Mouse (Mus musculus): ENCODE results near the gene Fcho2. TPM values are rescaled to one million over a fixed set of nuclear protein-coding genes. Genes with fewer than 3 reads are reported as not detected.
"Not testable (repeated sequence)": the region's sequence is repeated elsewhere in the genome, so short reads cannot be mapped to it uniquely, and the experiment has no call there.

The Fcho2 gene
- 10 to 100 TPM; 31.9 to 34.8 TPM for total RNA-seq (2021)

DNA sequence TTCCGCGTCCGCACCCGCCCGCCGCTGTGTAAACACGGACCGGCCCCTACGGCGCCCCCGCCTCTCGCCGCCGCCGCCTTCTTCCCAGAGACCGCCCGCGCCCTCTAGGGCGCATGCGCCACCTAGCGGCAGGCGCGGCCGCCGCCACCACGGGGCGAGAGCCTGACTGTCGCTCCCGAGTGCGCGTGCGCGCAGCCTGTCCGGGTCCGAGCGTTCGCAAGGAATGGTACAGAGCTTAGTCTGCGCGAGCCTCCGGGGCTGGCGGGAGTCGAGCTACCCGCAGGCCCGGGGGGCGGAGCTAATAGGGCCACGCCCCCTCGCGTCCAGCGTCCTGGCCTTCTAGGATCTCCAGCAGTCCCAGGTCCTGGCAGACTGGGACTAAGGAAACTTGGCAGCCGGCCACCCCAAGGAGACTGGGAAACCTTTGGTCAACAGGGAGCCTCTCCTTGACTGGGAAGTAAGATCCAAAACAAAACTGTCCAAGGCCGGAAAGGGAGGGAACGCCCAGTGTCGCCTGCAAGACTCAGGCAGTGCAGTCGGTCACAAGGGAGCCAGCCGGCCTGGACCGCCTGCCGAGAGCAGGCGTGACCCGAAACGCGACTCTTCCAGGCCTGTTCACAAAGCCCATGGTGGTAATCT is at the start of gene Fcho2:
Fcho2 (minus strand) TSS at position 303 of the 639 bp plus-strand sequence.
- intact Hi-C loops (cut with DNase I) = no loop called here
- peak; percentile 93 to 98 for DNase-seq (ENCODE audit: extremely low spot score in 1 of 2, low spot score in 2 of 2)

DNA sequence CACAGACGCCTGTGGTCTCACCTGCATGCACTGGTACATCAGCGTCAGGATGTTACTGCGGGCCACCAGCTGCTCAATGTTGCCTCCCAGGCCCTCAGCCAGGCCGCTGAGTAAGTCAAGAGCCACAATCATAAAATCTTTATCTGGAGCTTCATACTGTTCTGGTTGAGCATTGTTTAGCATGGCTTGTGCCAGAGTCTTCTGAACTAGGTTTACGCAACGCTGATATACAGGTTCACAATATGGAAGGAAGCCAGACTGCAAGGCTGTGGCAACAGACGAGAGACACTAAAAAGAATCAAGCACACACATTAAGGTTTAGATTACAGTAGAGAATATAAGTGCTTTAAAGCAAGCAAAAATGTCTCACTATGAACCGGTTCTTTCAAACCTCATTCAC is 40.0 kb upstream of the Fcho2 start:
- DNase-seq (ENCODE audit: extremely low spot score in 1 of 2, low spot score in 2 of 2) = no peak
- intact Hi-C loops (cut with DNase I) = loop anchor here (5.0 kb wide), 1 partner anchor 477 kb away; no protein-coding TSS in a partner anchor

DNA sequence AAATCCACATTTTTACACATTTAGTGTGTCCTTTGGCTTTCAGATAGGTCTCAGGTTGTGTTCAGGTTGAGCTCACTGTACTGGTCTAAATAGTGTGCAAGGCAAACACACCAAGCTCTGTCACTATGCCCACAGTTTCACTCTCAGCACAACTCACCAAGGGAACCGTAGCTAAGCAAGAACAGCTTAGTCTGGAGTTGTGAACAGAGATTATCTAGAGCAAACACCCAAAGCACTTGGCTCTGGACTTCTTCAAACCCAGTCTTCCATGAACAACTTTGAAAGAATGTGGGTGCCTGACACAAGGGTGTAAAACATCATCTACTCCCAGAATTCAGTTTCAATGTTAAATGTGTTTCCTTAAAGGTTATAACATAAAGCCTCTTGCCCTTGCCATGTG is 30.5 kb upstream of the Fcho2 start:
- no peak for DNase-seq (ENCODE audit: extremely low spot score in 1 of 2, low spot score in 2 of 2)
- intact Hi-C loops (cut with DNase I) = no loop called here

DNA sequence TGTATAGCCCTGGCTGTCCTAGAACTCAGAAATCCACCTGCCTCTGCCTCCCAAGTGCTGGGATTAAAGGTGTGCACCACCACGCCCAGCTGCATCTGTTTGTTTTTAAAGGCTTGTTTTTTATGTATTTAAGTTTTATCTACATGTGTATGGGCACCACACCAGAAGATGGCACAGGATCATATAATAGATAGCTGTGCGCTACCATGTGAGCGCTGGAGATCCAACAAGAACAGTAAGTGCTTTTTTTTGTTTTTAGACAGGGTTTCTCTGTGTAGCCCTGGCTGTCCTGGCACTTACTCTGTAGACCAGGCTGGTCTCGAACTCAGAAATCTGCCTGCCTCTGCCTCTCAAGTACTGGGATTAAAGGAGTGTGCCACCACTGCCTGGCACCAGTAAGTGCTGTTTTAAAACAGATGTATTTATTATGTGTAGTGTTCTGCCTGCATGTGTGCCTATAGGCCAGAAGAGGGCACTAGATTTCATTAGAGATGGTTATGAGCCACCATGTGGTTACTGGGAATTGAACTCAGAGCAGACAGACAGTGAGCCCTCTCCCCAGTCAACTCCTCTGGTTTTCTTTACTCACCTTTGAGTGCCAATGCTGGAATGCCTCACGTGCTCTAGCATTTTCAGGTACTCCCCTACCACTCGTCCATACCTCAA is 21.3 kb upstream of the Fcho2 start:
- no peak for DNase-seq (ENCODE audit: extremely low spot score in 1 of 2, low spot score in 2 of 2)
- intact Hi-C loops (cut with DNase I) = no loop called here

DNA sequence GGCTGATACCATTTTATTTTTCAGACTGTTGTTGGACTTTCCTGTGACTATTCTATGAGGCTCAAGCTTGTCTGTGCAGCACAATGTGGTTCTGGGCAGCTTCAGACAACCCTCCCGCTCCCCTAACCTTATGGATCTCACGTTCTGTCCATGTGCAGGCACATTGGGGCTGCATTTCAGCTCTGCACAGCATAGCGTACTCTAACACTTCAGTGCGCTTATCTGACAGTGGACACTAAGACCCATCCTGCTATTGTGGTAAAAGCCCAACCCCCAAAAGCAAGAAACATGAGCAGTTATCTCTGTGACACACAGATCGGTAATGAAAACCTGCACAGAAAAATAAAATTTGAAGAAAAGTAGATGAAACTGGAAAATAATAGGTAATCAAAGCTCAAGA is 20.5 kb upstream of the Fcho2 start:
- DNase-seq (ENCODE audit: extremely low spot score in 1 of 2, low spot score in 2 of 2) = no peak
- intact Hi-C loops (cut with DNase I) = no loop called here

DNA sequence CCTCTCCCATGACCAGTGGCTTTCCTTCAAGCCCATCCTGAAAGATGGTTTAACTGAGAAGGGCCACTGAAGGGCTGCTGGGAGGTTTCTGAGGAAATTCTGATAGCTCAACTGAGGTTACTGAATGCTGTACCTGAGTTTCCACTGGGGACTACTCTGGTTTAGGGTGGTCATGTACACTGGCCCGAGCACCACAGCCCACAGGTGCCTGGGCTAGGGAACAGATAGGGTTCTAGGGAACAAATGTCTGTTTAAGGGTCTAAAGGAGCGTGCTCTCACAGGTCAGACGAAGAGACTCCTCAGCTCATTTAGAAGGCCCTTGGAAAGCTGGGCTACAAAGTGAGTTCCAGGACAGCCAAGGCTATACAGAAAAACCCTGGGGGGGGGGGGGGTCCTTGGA is 19.5 kb upstream of the Fcho2 start:
- intact Hi-C loops (cut with DNase I) = no loop called here
- DNase-seq (ENCODE audit: extremely low spot score in 1 of 2, low spot score in 2 of 2) = no peak

DNA sequence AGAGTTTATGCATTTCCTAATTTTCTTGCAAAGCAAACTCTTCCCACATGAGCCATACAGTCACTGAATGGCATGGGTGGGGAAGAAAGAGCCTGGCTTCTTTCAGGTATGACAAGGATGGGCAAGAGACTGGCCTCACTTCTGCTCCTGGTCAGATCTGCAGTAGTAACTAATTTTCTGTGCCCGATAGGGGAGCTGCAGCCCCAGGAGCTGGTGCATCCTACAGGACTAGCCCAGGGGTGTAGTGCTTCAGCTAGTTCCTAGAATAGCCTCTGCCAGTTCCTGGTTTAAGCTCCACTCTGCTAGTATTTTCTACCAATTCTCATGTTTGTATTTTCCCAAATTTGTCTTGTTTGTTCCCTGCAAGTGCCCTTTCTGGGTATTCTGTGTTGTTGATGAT is 18.9 kb upstream of the Fcho2 start:
- DNase-seq (ENCODE audit: extremely low spot score in 1 of 2, low spot score in 2 of 2) = peak in 1 of 2 experiments; percentile 41
- intact Hi-C loops (cut with DNase I) = no loop called here

DNA sequence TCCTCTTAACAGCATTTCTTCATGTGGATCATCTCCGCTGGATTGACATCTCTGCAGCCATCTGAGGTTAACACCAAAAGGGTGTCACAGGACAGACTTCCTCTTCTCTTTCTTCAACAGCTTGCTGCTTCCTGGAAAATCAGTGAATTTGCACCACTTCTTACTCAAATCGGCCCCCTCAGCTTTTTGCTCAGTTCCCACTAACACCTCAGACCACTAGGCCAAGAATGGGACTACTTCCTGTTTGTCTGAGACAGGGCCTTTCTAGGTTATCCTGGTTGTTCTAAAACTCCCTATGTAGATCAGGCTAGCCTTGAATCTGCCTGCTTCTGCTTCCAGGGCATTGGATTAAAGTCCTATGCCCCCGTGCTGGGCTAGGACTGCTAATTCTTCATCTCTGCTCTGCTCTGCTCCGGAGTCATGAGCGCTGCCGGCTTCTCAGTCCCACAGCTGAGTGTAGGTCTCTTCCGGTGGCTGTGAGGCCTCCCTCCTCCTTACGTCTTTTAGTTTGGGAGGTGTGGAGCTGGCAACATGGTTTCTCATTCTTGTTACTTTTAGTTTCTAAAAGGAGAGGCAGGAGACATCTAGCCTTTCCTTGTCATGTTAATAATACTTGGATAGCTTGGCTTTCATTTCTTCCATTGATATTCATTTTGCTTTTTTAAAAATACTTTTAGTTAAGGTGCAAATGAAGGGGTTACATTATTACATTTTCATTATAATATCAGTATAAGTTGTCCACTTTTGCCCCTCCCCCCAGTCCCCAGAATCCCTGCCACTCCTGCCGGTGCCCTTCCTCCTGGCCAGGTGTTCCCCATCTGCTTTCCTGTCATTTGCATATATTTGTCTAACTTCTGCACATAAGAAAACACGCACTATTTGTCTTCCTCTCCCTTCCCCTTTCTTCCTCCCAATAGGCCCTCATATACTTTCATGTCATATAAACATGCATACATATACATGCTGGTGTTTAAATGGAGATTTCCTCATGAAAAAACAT is 17.5 kb upstream of the Fcho2 start:
- intact Hi-C loops (cut with DNase I) = no loop called here

DNA sequence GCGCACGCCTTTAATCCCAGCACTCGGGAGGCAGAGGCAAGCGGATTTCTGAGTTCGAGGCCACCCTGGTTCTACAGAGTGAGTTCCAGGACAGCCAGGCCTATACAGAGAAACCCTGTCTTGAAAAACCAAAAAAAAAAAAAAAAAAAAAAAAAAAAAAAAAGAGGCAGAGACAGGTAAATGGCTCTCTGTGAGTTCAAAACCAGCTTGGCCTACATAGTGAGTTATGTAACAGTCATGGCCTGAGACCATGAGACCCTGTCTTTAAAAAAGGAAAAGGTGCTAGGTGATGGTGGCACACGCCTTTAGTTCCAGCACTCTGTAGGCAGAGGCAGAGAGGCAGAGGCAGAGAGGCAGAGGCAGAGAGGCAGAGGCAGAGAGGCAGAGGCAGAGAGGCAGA is 13.8 kb upstream of the Fcho2 start:
- DNase-seq (ENCODE audit: extremely low spot score in 1 of 2, low spot score in 2 of 2); intact Hi-C loops (cut with DNase I): not testable (repeated sequence)

More for the DNA sequence above, 17.5 kb upstream of the Fcho2 start:
- DNase-seq (ENCODE audit: extremely low spot score in 1 of 2, low spot score in 2 of 2) = no peak

DNA sequence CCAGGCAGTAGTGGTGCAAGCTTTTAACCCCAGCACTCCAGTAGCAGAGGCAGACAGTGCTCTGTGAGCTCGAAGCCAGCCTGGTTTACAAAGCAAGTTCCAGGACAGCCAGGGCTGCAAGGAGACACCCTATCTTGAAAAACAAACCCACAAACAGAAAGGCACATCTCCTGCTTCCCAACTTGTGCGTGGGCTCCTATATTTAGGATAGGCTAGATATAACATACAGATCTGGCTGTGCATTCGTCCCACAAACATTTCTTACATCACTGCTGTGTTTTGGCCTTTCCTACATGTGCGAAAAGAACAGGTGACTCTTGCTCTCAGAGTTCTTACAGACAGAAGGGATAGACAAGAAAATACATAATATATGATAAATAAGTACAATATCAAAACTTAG is 10.3 kb upstream of the Fcho2 start:
- no peak for DNase-seq (ENCODE audit: extremely low spot score in 1 of 2, low spot score in 2 of 2)
- intact Hi-C loops (cut with DNase I) = no loop called here

DNA sequence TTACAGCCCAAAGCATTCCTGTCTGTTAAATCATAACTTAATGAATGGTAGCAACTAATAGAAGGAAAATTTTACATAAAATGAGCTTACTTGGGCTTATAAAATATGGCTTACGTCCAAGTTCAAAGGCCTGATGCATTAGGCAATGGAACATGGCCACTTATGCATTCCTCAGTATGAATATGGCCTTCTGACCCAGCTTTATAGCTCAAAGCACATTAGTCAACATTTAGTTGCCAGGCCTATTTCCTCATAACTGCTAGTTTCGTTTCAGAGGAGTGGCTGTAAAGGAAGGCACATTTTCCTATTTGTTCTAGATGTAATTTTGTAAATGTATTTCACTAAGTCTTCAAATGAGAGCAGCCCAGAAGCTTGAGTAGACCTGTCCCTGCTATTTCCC is 3.8 kb upstream of the Fcho2 start:
- intact Hi-C loops (cut with DNase I) = no loop called here

DNA sequence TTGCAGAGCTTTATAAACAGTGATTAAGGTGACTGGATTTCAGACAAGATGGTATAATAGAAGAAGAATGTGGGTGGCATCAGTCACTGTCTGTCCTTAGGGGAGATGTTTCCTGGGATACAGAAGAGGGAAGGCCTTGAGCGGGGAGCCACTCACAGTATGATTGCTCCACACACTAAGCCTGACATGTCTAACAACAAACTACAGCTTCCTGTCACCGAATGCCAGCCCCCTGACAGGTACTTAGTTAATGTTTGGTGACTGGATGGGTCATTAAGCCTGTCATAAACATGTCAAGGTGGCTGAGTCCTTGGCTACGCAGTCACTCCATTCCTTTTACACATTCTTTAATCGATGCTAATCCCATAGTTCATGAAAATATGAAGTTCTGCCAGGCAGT is 3.0 kb upstream of the Fcho2 start:
- intact Hi-C loops (cut with DNase I) = no loop called here

More for the DNA sequence above, 3.8 kb upstream of the Fcho2 start:
- DNase-seq (ENCODE audit: extremely low spot score in 1 of 2, low spot score in 2 of 2) = no peak

DNA sequence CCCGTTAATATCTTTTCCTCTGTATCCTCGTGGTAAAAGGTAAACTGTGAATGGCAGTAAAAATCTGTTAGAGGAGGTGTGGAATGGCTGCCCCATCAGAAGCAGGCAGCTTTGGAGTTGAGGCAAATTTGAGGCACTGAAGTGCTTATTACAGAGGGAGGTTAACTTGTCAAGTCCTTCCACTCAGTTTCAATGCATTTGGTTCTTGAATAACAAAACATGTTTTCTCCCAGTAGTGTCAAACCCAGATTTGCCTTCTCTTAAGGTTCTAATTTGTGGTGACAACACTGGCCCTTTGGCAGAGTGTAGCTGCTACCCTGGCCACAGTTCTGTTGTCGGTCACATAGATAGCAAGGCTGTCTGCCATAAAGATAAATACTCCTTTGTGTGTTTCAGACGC is 2.5 kb upstream of the Fcho2 start:
- intact Hi-C loops (cut with DNase I) = no loop called here
- DNase-seq (ENCODE audit: extremely low spot score in 1 of 2, low spot score in 2 of 2) = no peak

More for the DNA sequence above, 3.0 kb upstream of the Fcho2 start:
- no peak for DNase-seq (ENCODE audit: extremely low spot score in 1 of 2, low spot score in 2 of 2)

DNA sequence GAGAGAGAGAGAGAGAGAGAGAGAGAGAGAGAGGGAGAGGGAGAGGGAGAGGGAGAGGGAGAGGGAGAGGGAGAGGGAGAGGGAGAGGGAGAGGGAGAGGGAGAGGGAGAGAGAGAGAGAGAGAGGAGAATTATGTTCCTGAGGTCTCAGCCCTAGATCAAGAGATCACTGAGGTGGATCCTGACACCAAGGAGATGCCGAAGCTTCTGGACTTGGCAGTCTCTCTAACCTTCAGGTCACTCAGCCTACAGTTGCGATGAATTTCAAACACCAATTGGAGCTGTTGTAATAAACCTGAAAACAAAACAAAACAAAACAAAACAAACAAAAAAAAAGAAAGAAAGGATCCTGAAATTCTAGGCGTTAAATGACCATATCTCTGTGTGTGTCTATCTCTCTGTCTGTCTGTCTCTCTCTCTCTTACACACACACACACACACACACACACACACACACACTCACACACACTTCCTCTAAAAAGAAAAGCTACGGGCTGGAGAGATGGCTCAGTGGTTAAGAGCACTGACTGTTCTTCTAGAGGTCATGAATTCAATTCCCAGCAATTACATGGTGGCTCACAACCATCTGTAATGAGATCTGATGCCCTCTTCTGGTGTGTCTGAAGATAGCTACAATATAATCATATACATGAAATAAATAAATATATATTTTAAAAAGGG is 1.9 kb upstream of the Fcho2 start:
- DNase-seq (ENCODE audit: extremely low spot score in 1 of 2, low spot score in 2 of 2); intact Hi-C loops (cut with DNase I): not testable (repeated sequence)

DNA sequence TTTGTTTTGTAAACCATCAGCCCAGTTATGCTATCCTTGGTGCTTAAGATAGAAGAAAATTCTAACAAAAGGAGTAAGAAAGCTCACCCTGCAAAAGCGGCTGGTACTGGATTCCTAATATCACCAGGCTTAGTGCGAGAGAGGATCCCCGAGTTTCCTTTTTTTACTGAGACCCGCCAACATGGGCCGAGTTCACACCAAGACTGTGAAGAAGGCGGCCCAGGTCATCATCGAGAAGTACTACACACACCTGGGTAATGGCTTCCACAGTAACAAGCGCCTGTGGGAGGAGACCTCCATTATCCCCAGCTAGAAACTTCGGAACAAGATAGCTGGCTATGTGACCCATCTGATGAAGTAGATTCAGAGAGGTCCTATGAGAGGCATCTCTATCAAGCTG is 1.3 kb upstream of the Fcho2 start:
- DNase-seq (ENCODE audit: extremely low spot score in 1 of 2, low spot score in 2 of 2) = no peak
- intact Hi-C loops (cut with DNase I) = no loop called here

DNA sequence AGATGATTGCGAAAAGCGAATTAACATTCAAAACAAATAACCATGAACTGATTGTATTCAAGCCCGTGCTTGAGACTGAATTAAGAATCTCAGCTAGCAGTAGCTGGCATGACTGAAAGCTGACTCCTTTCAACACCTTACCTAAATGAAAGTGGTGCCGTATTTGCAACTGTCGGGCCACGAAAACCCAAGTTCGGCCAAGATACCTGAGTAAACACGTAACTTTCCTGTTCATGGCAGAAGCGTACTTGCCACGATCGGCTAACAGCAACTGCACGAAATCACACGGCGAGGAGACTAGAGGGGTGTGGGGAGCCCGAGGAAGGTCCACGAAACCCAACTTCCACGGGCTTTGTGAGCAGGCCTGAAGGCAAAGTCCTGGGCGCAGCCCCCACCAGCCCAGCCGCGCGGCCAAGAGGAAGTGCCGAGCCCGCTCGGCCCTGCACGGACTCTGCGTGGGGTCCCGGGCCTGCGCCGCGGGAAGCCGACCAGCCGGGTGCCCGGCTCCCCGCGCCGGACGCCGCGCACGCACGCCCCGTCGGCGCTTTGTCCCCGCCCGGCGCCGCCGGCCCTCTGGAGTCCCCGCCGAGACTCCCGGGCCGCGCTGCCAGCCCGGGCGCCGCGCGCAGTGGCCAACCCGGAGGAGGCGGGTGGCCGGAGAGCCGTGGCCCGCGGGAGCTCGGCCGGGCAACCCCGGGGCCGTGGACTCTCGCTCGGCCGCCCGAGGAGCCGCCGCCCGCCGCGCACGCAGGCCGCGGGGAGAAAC is 791 bp downstream of the Fcho2 start:
- peak in 1 of 2 experiments; percentile 75 for DNase-seq (ENCODE audit: extremely low spot score in 1 of 2, low spot score in 2 of 2)
- intact Hi-C loops (cut with DNase I) = no loop called here

DNA sequence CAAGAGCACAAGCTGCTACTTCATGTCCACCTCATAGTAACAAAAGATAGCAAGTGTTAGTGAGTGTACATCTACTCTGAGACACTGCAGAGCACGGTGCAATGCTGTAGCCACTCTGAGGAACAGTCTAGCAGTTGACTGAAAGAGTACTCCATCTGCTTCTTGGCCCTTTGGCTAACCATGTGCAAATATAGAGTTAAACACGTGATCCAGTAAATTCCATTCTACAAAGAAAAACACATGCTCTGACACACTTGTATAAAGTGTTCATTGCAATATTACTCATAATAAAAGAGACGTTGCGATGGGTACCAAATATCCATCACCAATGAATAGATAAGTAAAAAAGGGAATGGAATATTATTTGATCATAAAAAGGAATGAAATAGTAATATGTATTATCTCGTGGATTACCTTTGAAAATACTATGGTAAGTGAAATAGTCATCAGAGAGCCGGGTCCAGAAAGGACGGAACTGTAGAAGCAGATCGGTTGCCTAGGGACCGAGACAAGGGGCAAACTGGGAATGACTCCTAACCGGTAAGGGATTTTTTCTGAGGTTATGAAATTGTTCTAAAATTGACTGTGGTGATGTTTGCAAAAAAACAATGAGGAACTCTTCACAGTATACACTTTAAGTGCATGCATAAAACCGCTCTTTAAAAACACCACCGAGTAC is 1.5 kb downstream of the Fcho2 start:
- DNase-seq (ENCODE audit: extremely low spot score in 1 of 2, low spot score in 2 of 2) = no peak
- intact Hi-C loops (cut with DNase I) = no loop called here

DNA sequence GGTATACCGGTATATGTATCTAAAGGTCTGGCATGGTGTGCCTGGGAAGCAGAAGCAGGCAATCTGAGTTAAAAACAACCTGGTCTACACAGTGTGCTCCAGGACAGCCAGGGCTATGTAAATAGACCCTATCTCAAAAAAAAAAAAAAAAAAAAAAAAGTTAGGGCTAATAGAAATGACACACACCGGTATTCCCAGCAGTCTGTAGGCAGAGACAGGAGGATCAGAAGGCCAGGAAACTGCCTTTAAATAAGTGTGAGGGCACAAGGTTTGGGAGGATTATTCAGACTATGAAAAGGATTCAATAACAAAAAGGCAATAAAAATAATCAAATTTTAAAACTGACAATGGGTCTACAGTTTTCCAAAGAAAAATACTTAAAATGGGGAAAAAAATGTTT is 2.1 kb downstream of the Fcho2 start:
- intact Hi-C loops (cut with DNase I) = no loop called here
- DNase-seq (ENCODE audit: extremely low spot score in 1 of 2, low spot score in 2 of 2) = no peak

Data from left cerebral cortex, postnatal 10 days (tissue).